Mouse (Mus musculus): ENCODE results near the gene Agap1.
A peak's percentile ranks its signal among the peaks of the same experiment; 100 is the strongest.

Gene Agap1

DNA sequence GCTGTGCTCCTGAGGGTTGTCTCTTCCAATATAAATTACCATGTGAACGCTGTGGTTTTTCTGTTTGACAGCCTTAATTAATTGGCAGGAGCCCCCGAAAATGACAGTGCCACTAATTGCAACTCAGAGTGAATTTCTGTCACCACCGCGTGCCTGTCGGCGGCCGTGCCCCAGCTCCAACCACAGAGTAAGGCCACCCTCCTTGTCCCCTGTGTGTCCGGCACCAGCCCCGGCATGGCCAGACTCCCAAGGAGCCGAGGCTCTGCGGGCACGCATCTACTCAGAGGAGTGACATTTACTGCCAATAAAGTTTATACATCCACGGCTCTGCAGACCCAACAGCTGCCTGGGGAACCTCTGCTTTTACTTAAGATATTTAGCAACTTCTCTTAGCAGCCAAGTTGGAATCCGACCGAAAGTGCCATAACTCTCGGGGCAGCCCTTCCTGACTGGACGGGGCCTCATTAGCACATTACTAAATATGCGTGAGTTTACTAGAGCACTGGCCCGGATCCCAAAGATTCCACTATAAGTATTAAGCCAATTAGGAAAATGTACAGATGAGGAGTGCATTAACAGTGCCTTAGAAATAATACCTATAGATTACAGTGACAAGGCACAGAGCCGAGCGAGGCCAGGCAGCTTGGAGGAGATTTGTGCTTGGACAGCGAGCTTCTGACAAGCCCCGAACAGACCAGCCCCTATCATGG lies 394.7 kb downstream of the Agap1 start:
- DNase-seq (ENCODE audit: low read depth), result no peak

DNA sequence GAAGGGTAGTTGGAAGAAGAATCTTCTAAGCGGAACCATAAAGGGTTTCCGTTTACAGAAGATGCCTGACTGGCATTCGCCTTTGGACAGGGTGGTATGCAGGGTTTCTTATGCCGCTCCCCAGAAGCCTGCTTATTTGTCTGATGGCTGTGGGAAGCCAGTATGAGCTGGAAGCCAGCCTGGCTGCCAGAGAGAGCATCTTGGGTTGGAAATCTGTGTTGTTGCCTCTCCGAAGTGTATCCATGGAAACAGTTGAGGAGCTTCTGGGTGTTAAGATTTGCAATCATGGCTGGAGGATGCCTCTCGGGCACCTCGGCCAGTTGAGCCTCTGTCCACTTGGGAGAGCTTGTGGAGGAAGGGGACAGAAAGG lies 395.2 kb downstream of the Agap1 start:
- DNase-seq (ENCODE audit: low read depth), result no peak

GRCm38 (mm10) chr1:89850681-89851414 lies 396.2 kb downstream of the Agap1 start:
- DNase-seq (ENCODE audit: low read depth), result no peak

- DNase-seq (ENCODE audit: low read depth), result no peak
Observed at GRCm38 (mm10) chr1:89859182-89859581, 404.6 kb downstream of the Agap1 start.

DNA sequence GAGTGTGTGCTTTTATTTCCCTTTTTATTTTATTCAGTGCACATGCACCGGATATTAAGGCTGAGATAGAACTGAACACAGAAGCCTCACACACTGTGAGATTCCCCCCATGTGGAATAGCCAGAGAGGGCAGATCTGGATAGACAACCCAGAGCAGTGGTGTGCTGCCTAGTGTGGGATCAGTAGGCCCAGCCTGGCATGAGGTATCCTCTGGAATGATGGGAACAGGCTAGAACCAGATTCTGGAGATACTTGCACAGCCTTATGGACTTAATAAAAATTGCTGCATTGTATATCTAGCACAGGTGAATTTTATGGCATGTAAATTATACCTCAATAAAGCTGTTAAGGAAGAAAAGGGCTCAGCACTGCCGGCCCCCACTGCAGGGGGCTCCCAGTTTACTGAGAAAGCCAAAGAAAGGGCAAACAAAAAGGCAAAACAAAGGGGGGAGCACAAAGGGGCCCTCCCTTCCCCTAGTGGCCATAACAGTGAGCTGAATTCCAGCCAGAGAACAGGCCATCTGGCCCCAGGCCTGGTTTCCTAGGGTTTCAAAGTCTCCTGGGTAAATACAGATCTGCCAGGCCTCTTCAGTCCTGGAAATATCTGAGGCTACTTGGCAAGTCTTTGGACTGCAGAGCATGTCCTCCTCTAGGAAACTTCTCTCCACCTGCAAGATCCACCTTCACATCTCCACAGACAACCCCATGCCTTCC lies 405.6 kb downstream of the Agap1 start:
- no peak for DNase-seq (ENCODE audit: low read depth)

DNA sequence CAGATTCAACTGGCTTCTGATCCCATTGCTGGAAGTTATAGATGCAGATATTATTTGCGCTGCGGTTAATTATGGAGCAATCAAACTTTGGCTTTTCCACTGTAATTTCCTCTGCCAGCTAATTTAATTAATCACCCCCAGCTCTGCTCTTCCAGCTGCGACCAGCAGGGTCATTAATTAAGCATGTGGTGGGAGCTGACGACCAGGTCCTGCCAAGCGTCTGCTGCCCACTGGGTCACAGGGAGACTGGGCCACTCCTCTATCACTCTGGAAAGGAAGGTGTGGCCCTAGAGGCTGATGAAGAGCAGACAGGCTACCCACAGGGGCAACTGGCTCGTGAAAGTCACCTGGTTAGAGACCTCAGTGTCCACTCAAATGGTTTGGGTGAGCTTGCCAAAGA lies 411.2 kb downstream of the Agap1 start:
- DNase-seq (ENCODE audit: low read depth), result no peak

- no peak for DNase-seq (ENCODE audit: low read depth)
Observed at GRCm38 (mm10) chr1:89867847-89868246, 413.2 kb downstream of the Agap1 start.

GRCm38 (mm10) chr1:89870134-89870905 lies 415.7 kb downstream of the Agap1 start:
- peak; percentile 45 for DNase-seq (ENCODE audit: low read depth)

DNA sequence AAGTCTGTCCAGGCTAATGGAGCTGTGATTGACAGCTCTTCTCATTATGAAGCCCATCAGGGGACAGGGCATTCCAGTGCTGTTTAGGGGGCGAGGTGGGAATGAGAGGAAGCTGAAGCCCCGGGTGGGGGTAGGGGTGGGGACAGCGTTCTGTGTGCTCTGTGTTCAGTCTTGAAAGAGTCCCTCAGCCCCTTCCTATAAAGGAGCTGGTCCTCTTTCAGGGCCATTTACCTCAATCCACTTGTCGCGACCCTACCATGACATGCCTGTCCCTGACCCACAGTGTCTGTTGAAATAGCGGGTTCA lies 416.3 kb downstream of the Agap1 start:
- no peak for DNase-seq (ENCODE audit: low read depth)

- no peak for DNase-seq (ENCODE audit: low read depth)
Observed at GRCm38 (mm10) chr1:89876346-89877072, 421.9 kb downstream of the Agap1 start.

DNA sequence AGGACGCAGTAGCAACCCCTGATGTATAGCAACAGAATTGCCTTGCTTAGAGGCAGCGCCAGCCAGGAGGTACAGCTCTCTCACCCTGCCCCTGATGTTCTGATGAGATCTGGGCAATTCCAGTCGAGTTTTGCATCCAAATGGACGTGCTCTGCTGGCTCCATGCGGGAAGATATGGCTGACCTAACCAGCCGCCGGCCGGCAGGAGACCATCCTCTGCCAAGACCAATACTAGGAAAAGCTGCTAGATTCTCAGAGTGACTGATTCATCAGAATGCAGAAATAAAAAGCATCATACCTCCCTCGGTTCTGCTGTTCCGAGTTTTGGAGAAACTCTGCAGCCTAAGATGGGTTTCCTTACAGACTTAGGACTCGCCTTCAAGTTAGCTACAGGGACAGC lies 423.9 kb downstream of the Agap1 start:
- no peak for DNase-seq (ENCODE audit: low read depth)

DNA sequence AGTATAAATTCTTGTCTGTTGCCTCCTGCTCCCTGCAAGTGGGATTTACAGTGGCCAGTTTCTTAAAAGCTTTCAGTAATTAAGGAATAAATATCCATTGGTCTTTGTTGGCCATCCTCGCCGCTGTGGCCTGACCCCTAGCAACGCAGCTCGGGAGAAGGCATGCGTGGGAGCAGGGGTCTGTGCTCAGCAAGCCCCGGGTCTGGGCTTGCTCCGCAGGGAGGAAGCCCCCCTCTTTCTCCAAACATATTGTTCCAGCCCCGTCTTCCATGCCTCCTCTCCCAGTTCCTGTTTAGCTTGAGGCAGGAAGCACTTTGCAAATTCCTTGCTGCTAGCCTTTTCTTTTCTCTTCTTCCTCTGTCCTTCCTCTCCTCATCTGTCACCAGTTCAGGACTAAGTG lies 425.6 kb downstream of the Agap1 start:
- DNase-seq (ENCODE audit: low read depth), result no peak

- DNase-seq (ENCODE audit: low read depth), result peak; percentile 54
Observed at GRCm38 (mm10) chr1:89880834-89881233, 426.2 kb downstream of the Agap1 start.

DNA sequence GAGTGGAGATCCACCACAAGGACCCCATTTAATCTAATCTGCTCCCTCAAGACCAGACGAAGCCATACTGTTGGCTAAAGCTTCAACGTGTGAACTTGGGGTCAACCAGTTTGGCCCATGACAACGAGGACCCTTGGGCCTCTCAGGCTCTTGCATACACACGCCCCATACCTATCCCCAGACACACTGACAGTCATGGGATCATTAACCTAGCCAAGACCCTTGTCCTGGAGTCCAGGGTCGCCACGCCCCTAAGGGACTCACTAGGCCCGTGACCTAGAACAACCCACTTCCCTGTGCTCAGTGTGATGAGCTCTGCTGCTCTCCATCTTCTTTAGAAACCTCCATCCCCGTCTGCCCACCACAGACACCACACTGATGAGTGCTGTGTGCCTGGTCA lies 429.7 kb downstream of the Agap1 start:
- DNase-seq (ENCODE audit: low read depth), result no peak

- no peak for DNase-seq (ENCODE audit: low read depth)
Observed at GRCm38 (mm10) chr1:89885696-89886095, 431.1 kb downstream of the Agap1 start.

DNA sequence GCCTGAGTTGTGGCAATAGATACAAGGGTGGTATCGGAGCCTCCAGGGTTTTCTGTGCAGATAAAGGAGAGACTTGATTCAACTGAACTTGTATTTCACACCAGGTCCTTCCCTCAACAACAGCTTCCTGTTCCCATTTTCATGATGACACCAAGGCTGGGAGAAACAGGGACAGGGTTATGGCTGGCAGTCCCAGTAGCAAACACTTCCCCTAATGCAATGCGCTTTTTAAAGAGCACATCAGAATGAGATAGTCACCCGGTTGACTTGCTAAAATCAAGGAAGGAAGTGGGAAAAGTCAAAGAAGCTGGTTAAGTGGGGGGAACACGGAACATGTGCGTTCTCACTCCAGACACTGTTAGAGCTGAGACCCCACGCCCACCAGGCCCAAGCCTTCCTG lies 436.8 kb downstream of the Agap1 start:
- DNase-seq (ENCODE audit: low read depth), result no peak

GRCm38 (mm10) chr1:89892281-89892680 lies 437.7 kb downstream of the Agap1 start:
- DNase-seq (ENCODE audit: low read depth), result no peak

- DNase-seq (ENCODE audit: low read depth), result no peak
Observed at GRCm38 (mm10) chr1:89895801-89896200, 441.2 kb downstream of the Agap1 start.

GRCm38 (mm10) chr1:89899036-89899435 lies 444.4 kb downstream of the Agap1 start:
- DNase-seq (ENCODE audit: low read depth), result no peak

- no peak for DNase-seq (ENCODE audit: low read depth)
Observed at GRCm38 (mm10) chr1:89899761-89900445, 445.3 kb downstream of the Agap1 start.

GRCm38 (mm10) chr1:89901381-89901780 lies 446.8 kb downstream of the Agap1 start:
- no peak for DNase-seq (ENCODE audit: low read depth)

Data from fibroblast of lung, adult 2 months (primary cell).